Mouse (Mus musculus) cortical plate, adult 2 months (tissue): ENCODE results near the gene Chst15.

Source experiments
- CTCF ChIP-seq: fragments of 200-500 bp; IDR thresholded peaks from 2 replicates; pipeline ENCODE4 v1.5.1; 2011; ENCODE audit warnings: mild to moderate bottlenecking, control low read depth, low read length; ENCODE audit not compliant: insufficient read depth; ENCODE audit errors: extremely low read depth
- POLR2A ChIP-seq: fragments of 200-500 bp; IDR thresholded peaks from 2 replicates; pipeline ENCODE4 v1.6.1; 2011; ENCODE audit warnings: mild to moderate bottlenecking, low read length, control low read depth; ENCODE audit not compliant: insufficient read depth; ENCODE audit errors: extremely low read depth

DNA sequence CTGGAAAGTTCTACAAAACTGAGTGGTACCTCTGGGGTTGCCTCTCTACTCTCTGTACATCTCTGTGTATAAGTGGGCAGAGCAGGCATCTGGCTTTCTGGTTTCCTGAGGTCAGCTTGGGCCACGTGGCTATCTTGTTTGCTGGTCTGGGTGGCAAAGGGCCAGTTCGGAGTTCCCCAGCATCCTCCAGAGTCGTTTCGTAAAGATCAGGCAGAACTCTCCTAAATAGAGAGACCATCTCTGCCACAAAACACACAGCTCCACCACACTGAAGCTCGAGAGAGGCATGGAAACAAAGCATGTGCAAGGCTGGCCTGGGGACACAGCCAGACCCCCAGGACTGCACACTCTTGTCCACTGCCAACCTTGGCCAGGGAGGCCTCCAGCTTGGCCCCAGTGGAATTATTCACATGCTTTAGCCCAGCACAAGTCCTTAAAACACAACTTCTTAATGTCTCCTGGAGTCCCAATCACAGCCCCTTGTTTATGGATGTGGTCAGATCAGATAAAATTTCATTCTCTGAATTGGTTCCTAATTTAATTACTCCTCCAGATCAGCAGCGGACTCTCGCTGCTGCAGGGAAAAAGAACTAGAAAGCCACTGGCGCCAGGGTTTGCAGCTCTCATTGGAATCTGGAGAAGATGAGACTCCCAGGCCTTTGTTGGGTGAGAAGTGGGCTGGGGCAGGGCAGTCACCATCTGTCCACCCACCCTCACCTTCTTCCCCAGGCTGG lies 14.4 kb downstream of the Chst15 start:
- TF ChIP-seq POLR2A (no peak), CTCF (no peak)
